Mouse (Mus musculus): ENCODE measurements around the gene Vsig8.

- TF ChIP-seq CTCF (IDR thresholded peaks at IDR 0.05; ENCODE audit: control insufficient read depth, insufficient read depth, low read length), result no peak
- no peak for TF ChIP-seq POLR2A (IDR thresholded peaks at IDR 0.05; ENCODE audit: borderline replicate concordance, control insufficient read depth, low read depth, low read length)
Measured at GRCm38 (mm10) chr1:172582436-172582835, 26.7 kb downstream of the Vsig8 start.

Measured in bone marrow, adult 2 months (tissue).